Mouse (Mus musculus): ENCODE data around the gene Gm9602. TPM values are rescaled to one million over a fixed set of nuclear protein-coding genes. Genes with fewer than 3 reads are reported as not detected.

Gene Gm9602
- polyA plus RNA-seq (2014; fragmentation: Illumina TruSeq; extraction: RNeasy Lipid Tissue Mini Kit (QIAGEN cat#74804); ENCODE audit: insufficient read depth, low read depth, low replicate concordance): not detected

GRCm38 (mm10) chr14:4776037-4776436, at the start of gene Gm9602:
Gene Gm9602 (plus strand): TSS chr14:4776337.

Other genes with a start within 250 kb of the Gm9602 start
- not detected for gene Gm3047, start 220.9 kb upstream of the Gm9602 start, polyA plus RNA-seq (2014; fragmentation: Illumina TruSeq; extraction: RNeasy Lipid Tissue Mini Kit (QIAGEN cat#74804); ENCODE audit: insufficient read depth, low read depth, low replicate concordance)
- gene Gm8159, start 144.0 kb upstream of the Gm9602 start, polyA plus RNA-seq (2014; fragmentation: Illumina TruSeq; extraction: RNeasy Lipid Tissue Mini Kit (QIAGEN cat#74804); ENCODE audit: insufficient read depth, low read depth, low replicate concordance): not detected
- gene Gm3239, start 112.1 kb upstream of the Gm9602 start, polyA plus RNA-seq (2014; fragmentation: Illumina TruSeq; extraction: RNeasy Lipid Tissue Mini Kit (QIAGEN cat#74804); ENCODE audit: insufficient read depth, low read depth, low replicate concordance): not detected
- gene Gm7876, start 67.1 kb upstream of the Gm9602 start, polyA plus RNA-seq (2014; fragmentation: Illumina TruSeq; extraction: RNeasy Lipid Tissue Mini Kit (QIAGEN cat#74804); ENCODE audit: insufficient read depth, low read depth, low replicate concordance): not detected
- not detected for gene Gm3252, start 49.6 kb upstream of the Gm9602 start, polyA plus RNA-seq (2014; fragmentation: Illumina TruSeq; extraction: RNeasy Lipid Tissue Mini Kit (QIAGEN cat#74804); ENCODE audit: insufficient read depth, low read depth, low replicate concordance)
- gene Gm3269, start 61.8 kb downstream of the Gm9602 start, polyA plus RNA-seq (2014; fragmentation: Illumina TruSeq; extraction: RNeasy Lipid Tissue Mini Kit (QIAGEN cat#74804); ENCODE audit: insufficient read depth, low read depth, low replicate concordance): not detected
- gene Gm3264, start 79.2 kb downstream of the Gm9602 start, polyA plus RNA-seq (2014; fragmentation: Illumina TruSeq; extraction: RNeasy Lipid Tissue Mini Kit (QIAGEN cat#74804); ENCODE audit: insufficient read depth, low read depth, low replicate concordance): not detected
- not detected for gene Gm3278, start 116.1 kb downstream of the Gm9602 start, polyA plus RNA-seq (2014; fragmentation: Illumina TruSeq; extraction: RNeasy Lipid Tissue Mini Kit (QIAGEN cat#74804); ENCODE audit: insufficient read depth, low read depth, low replicate concordance)
- gene Gm8297, start 207.6 kb downstream of the Gm9602 start, polyA plus RNA-seq (2014; fragmentation: Illumina TruSeq; extraction: RNeasy Lipid Tissue Mini Kit (QIAGEN cat#74804); ENCODE audit: insufficient read depth, low read depth, low replicate concordance): not detected
- gene Gm3298, start 239.6 kb downstream of the Gm9602 start, polyA plus RNA-seq (2014; fragmentation: Illumina TruSeq; extraction: RNeasy Lipid Tissue Mini Kit (QIAGEN cat#74804); ENCODE audit: insufficient read depth, low read depth, low replicate concordance): not detected